Mouse (Mus musculus): Measurements from ENCODE around the gene Cdc6. TPM values are rescaled to one million over a fixed set of nuclear protein-coding genes. Genes with fewer than 3 reads are reported as not detected.

Gene Cdc6
- polyA plus RNA-seq, 1 experiment from 2014 or later, result 4.2 TPM

DNA sequence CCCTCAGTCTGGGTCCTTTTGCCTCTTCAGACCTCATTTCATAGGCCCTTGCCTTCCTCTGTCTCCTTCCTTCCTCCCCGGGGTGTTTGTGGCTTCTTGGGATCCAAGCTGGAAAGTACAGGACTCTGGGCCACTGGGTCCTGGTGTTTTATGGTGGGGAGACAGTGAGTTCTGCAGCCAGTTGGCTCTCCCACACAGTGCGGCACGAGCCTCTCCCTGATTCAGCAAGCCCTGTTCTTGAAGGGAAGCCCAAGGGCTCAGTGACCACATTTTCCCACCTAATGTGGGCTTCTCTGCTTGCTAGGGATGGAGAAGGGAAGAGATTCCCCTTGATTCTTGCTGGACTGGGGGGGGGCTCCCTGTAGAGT is 34.9 kb downstream of the Cdc6 start:
- H3K27me3 ChIP-seq (replicated peaks), result peaks cover 2% of the 10 kb centered on the region; the same call in 1 of the 2 replicates
- H3K4me2 ChIP-seq, result peak overlapping the region; percentile 81
- peak overlapping the region; percentile 89 for H3K27ac ChIP-seq
- H3K36me3 ChIP-seq (replicated peaks), result no peaks in the 10 kb centered on the region
- no peak for ATAC-seq (replicated peaks)
- no peaks in the 10 kb centered on the region for H3K9me3 ChIP-seq
- H3K9ac ChIP-seq, result peak overlapping the region; percentile 62
- WGBS, result 52% methylated on average over 3 of the region's 3 CpGs
- peaks cover 70% of the 10 kb centered on the region for H3K4me1 ChIP-seq
- H3K4me3 ChIP-seq, result peak overlapping the region; percentile 51

DNA sequence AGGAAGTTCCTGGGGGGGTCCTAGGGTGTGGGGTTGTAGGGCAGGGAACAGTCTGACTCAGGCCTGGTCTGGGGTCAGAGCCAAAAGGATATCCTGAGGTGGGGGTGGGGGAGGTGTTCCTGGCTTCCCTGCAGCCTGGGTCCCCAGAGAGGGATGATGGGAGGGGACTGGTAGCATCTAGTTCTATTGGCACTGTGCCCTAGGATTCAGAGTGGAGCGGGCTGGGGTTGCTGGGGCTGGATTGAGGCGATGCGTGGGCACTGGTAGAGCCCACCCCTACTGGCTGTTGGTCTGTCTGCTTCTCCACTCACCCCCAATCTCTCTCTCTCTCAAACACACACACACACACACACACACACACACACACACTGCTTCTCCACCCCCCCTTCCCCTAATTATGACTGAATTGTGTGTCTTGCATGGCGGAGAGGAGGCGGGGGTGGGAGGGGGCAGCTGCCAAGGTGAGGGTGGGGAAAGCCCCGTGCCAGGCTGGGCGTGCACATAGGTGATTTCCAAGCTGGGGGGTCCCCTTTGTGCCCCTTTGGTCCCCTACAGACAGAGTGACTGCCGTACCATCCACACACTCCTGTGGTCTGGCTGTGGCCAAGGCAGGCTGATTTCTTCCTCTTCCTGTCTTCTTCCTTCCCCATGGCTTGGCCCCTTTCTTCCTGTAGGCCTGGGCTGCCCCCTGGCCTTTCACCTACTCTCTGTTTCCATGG is 35.5 kb downstream of the Cdc6 start:
- Histone ChIP-seq H3K9me3 (no peaks in the 10 kb centered on the region), H3K4me3 (no peak overlapping the region), H3K27me3 (replicated peaks) (peaks cover 2% of the 10 kb centered on the region; the same call in 1 of the 2 replicates), H3K9ac (peak overlapping the region; percentile 62; the same call in 1 of the 2 replicates), H3K36me3 (replicated peaks) (no peaks in the 10 kb centered on the region), H3K27ac (peak overlapping the region; percentile 89), H3K4me1 (peaks cover 64% of the 10 kb centered on the region), H3K4me2 (peak overlapping the region; percentile 81)
- WGBS, result 67% methylated on average over 8 of the region's 8 CpGs
- ATAC-seq (replicated peaks), result no peak

DNA sequence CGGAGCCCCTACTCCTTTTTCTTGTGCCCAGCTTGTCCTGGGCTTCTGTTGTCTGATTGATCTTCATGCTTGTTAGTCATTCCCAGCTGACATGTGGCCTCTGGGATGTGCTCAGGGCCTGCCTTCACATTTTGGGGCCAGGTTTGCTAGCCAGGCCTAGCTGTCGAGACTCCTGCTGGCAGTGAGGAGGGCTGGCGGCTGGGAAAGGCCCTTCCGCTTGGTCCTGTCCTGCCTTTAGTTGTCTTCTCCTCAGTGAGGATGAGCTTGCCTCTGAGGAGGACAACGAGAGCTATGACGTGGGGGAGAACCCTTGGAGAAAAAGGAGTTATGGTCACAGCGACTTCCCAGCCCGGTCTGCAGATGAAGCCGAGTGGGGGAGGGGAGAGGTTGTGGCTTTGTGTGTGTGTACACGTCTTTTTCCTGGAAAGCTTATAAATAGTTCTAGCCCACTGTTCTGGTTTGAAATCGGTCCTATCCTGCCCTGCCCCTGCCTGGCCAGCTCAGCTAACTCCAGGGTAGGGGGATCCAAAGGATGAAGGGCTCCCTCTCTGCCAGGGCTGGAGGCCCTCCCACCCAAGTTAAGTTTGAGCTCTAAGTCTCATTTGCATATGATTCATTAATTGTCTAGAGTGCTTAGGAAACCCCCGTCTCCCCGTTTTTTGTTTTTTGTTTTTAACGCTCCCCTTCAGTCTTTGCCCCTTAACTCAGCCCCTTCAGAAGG is 36.3 kb downstream of the Cdc6 start:
- Histone ChIP-seq H3K36me3 (replicated peaks) (no peaks in the 10 kb centered on the region), H3K9ac (no peak overlapping the region), H3K4me2 (no peak overlapping the region; the same call in 1 of the 2 replicates), H3K4me1 (peaks cover 57% of the 10 kb centered on the region), H3K4me3 (no peak overlapping the region), H3K27ac (peak overlapping the region; percentile 26; the same call in 1 of the 2 replicates), H3K27me3 (replicated peaks) (peaks cover 2% of the 10 kb centered on the region; the same call in 1 of the 2 replicates), H3K9me3 (no peaks in the 10 kb centered on the region)
- no peak for ATAC-seq (replicated peaks)
- 28% methylated on average over 14 of the region's 14 CpGs for WGBS

DNA sequence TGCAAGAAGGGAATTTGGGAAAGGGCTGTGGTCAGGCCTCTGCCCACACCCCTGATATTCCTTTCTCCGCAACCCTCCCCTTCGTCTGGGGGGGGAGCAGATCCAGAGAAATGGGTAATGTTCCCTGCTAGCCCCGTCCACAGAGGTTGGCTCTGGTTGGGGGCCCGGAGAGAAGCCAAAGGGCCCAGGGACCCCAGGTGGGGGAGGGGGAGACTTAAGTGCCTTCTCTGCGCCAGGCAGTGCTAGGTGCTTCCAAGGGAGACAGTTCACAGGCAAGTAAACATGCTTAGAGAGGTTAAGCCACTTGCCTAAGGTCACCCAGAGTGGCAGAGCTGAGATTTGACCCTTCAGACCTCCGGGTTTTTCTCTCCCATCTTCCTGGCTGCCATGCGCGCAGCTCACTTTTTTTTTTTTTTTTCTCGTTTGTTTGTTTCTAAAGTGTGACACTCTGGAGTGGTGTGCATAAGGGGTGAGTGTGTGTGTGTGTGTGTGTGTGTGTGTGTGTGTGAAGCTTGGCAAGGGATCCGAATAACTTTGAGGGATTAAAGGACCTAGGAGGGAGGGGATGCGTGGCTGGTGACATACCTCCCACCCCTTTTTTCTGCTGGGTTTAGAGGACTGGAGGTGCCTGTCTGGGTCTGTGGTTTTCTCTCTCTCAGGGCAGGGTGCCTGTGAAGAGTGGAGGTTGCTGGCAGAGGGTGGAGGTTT is 37.5 kb downstream of the Cdc6 start:
- Histone ChIP-seq H3K9me3 (no peaks in the 10 kb centered on the region), H3K27me3 (replicated peaks) (no peaks in the 10 kb centered on the region), H3K27ac (no peak overlapping the region), H3K9ac (no peak overlapping the region), H3K4me1 (peaks cover 48% of the 10 kb centered on the region), H3K4me2 (no peak overlapping the region), H3K36me3 (replicated peaks) (no peaks in the 10 kb centered on the region), H3K4me3 (no peak overlapping the region)
- 28% methylated on average over 11 of the region's 11 CpGs for WGBS
- ATAC-seq (replicated peaks), result no peak

DNA sequence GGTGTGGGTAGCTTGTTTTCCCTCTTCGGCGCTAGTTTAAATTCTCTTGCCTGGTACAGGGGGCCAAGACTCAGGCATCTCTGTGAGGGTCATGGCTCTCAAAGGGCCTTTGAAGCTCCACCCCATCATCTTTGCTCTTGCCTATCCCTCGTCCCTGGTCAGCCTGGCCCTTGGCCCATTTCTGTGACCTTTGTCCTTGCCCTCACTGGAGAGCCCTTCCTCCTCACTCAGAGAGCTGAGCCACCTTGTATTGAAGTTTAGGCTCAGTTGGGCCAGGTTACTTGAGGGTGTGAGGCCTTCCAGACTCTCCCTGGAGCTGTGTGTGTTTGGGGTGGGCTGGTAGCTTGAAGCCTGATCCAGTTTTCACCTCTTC is 38.0 kb downstream of the Cdc6 start:
- Histone ChIP-seq H3K4me2 (no peak overlapping the region), H3K9ac (no peak overlapping the region), H3K36me3 (replicated peaks) (no peaks in the 10 kb centered on the region), H3K27me3 (replicated peaks) (no peaks in the 10 kb centered on the region), H3K27ac (no peak overlapping the region), H3K4me1 (peaks cover 46% of the 10 kb centered on the region), H3K4me3 (no peak overlapping the region), H3K9me3 (no peaks in the 10 kb centered on the region)
- WGBS, result 58% methylated on average over 3 of the region's 3 CpGs
- ATAC-seq (replicated peaks), result no peak

DNA sequence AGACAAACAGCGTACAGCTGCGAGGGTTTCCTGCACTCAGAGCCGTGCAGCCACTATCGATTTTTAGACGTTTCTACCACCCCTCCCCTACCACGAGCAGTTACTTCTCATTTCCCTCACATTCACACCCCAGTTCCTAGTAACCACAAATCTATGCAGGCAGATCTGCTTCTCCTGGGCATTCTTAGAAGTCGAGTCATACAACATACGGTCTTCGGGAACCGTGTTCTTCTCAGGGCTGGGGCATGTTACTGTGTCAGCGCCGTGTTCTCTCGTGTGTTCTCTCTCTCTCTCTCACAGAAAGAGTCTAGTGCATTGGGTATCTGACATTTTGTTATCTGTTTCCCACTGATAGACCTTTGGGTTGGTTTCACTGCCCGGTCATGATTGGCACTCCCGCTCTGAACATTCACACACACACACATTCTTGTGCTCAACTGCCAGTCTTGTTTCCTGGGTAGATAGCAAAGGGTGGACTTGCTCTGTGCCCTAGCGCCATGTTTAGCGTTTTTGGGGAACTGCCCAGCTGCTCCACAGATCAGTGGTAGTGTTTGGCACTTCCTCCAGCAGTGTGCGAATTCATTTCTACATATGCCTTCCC is 40.5 kb downstream of the Cdc6 start:
- H3K36me3 ChIP-seq (replicated peaks), result no peaks in the 10 kb centered on the region
- no peaks in the 10 kb centered on the region for H3K9me3 ChIP-seq
- 92% methylated on average over 18 of the region's 18 CpGs for WGBS
- no peak for ATAC-seq (replicated peaks)
- no peak overlapping the region for H3K4me3 ChIP-seq
- no peaks in the 10 kb centered on the region for H3K27me3 ChIP-seq (replicated peaks)
- peaks cover 35% of the 10 kb centered on the region for H3K4me1 ChIP-seq
- H3K4me2 ChIP-seq, result no peak overlapping the region
- H3K9ac ChIP-seq, result no peak overlapping the region
- H3K27ac ChIP-seq, result no peak overlapping the region

DNA sequence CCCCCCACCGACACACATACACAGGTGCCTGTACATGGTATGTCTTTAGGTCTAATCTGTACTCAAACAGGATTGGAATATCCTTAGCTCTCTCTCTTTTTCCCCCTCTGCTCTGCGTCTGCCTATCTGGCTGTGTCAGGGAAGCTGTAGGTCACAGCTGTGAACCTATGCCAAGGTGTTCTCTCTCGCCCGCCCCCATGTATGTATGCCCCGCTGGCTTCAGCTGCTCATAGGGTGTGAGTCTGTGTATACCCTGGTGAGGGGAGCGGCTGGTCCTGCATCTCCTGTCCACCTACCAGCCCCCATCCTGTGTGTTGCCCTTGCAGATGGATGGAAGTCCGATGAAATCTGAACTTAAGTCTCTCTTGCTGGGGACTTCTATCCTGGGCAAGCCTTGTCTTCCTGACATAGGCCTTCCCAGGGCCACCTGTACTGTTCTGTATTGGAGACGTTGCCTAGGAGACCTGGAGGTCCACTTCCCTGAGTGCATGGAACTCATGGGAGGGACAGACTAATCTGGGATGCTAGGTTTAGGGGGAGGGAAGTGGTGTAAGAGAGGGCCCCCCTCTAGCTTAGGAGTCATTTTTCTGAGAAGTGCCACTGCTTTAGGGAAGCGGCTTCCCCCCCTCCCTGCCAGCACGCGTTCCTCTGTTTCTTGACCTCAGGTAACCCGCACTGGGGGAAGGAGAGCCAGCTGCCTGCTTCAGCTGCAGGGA is 41.8 kb downstream of the Cdc6 start:
- ATAC-seq (replicated peaks), result no peak
- Histone ChIP-seq H3K27ac (no peak overlapping the region), H3K4me3 (no peak overlapping the region), H3K36me3 (replicated peaks) (no peaks in the 10 kb centered on the region), H3K27me3 (replicated peaks) (no peaks in the 10 kb centered on the region), H3K4me1 (peaks cover 34% of the 10 kb centered on the region), H3K9ac (no peak overlapping the region), H3K9me3 (no peaks in the 10 kb centered on the region), H3K4me2 (no peak overlapping the region)
- WGBS, result 70% methylated on average over 10 of the region's 12 CpGs

DNA sequence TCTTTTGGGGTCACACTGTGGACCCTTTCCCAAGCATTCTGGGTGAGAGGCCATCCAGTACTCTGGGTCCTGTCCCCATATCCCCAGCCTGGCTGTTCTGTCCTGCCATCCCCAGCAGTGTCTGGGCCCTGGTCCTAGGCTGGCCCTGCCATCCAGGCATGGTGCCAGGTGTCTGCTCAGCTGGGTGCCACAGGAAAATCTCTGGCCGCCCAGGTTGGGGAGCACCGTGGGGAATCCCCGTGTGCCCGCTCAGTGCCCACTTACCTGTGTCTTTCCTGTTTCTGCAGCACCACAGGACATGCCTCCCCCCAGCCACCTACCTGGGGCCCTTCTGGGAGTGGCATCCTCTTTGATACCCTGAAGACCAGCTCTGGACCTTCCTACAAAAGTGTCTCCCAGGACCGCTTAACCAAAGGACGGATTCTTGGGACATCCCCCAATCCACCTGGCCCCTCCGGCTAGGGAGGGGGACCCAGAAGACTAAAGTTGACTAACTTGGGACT is 42.4 kb downstream of the Cdc6 start:
- H3K9me3 ChIP-seq, result no peaks in the 10 kb centered on the region
- H3K36me3 ChIP-seq (replicated peaks), result no peaks in the 10 kb centered on the region
- H3K9ac ChIP-seq, result no peak overlapping the region
- no peaks in the 10 kb centered on the region for H3K27me3 ChIP-seq (replicated peaks)
- no peak overlapping the region for H3K4me3 ChIP-seq
- 81% methylated on average over 7 of the region's 7 CpGs for WGBS
- ATAC-seq (replicated peaks), result no peak
- H3K4me1 ChIP-seq, result peaks cover 37% of the 10 kb centered on the region
- H3K4me2 ChIP-seq, result no peak overlapping the region
- no peak overlapping the region for H3K27ac ChIP-seq

DNA sequence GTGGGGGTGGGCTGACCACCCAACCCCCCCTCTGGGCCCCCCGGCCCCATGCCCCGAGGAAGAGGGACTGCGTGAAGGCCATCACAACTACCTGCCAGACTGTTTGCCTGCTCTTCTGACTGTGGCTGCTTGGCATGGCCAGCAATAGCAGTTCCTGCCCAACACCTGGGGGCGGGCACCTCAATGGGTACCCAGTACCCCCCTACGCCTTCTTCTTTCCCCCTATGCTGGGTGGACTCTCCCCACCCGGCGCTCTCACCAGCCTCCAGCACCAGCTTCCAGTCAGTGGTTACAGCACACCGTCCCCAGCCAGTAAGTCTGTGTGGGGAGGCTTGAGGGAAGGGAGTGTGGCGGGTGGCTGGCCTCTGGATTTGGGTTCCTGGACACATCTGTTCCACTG is 42.9 kb downstream of the Cdc6 start:
- H3K4me1 ChIP-seq, result peaks cover 36% of the 10 kb centered on the region

DNA sequence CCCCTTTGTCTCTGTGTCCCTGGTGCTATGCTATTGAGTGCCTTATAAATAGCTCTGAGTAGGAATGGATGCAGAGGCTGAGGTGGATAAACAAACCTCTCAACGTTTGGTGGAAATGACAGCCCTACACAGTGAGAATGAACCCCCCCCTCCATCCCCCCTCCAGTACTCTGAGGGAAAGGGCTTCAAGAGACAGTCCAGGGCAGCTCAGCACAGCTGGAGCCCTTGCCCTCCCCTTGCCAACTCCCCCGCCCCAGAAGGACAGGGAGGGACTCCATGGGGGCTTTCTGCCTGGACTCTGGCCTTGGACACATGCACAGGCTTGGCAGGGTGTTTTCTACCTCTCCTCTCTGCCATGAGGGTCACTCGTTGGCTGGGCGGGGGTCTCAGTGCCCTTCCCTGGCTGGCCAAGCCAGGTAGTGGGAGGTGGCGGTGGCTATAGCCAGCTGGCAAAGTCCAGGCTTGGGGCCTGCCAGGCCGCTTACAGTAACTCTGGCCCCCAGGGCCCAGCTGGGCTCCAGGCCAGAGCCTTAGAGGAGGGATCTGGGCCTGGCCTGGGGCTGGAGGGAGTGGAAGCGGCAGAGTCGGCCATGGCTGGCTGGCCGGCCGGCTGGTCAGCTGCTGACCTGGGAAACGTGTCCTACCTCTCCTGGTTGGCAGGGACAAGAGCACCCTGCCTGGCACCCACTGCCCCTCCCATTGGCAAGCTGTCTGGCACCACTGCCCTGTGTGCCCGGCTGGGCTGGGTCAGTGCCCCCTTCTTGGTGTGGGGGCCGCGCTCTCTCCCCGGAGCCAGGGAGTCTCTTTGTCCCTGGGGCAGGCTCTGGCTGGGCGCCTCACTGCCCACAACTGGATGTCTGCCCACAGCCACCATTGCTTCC is 43.7 kb downstream of the Cdc6 start:
- H3K4me2 ChIP-seq, result peak overlapping the region; percentile 10; the same call in 1 of the 2 replicates
- peaks cover 41% of the 10 kb centered on the region for H3K4me1 ChIP-seq
- no peak overlapping the region for H3K9ac ChIP-seq
- WGBS, result 51% methylated on average over 16 of the region's 16 CpGs
- H3K27me3 ChIP-seq (replicated peaks), result no peaks in the 10 kb centered on the region
- peak; percentile 49 for ATAC-seq (replicated peaks)
- H3K4me3 ChIP-seq, result no peak overlapping the region
- no peaks in the 10 kb centered on the region for H3K9me3 ChIP-seq
- H3K27ac ChIP-seq, result peak overlapping the region; percentile 63
- no peaks in the 10 kb centered on the region for H3K36me3 ChIP-seq (replicated peaks)

More for the DNA sequence above, 42.9 kb downstream of the Cdc6 start:
- Histone ChIP-seq H3K9me3 (no peaks in the 10 kb centered on the region), H3K36me3 (replicated peaks) (no peaks in the 10 kb centered on the region), H3K4me3 (no peak overlapping the region), H3K27ac (no peak overlapping the region), H3K9ac (no peak overlapping the region), H3K27me3 (replicated peaks) (no peaks in the 10 kb centered on the region), H3K4me2 (no peak overlapping the region)
- WGBS, result 85% methylated on average over 9 of the region's 9 CpGs
- ATAC-seq (replicated peaks), result no peak

DNA sequence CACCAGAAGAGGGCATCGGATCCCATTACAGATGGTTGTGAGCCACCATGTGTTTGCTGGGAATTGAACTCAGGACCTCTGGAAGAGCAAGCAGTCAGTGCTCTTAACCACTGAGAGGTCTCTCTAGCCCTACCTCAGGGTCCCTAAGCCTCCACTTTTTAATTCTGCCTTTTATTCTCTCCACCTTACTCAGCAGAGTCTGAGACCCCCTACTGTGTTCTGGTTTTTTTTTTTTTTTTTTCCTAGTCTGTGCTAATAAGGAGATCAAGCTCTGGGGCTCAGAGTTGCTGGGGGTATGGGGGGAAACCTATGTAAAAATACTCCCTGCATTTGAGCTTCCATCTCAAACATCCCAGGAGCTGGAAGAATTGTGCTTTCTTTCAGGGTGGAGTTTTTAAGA is 44.5 kb downstream of the Cdc6 start:
- Histone ChIP-seq H3K4me3 (no peak overlapping the region), H3K36me3 (replicated peaks) (no peaks in the 10 kb centered on the region), H3K9me3 (no peaks in the 10 kb centered on the region), H3K27me3 (replicated peaks) (no peaks in the 10 kb centered on the region), H3K9ac (no peak overlapping the region), H3K27ac (no peak overlapping the region), H3K4me2 (no peak overlapping the region), H3K4me1 (peaks cover 41% of the 10 kb centered on the region)
- 83% methylated on average over 1 of the region's 1 CpGs for WGBS
- no peak for ATAC-seq (replicated peaks)

Data from midbrain, embryonic 15.5 days (tissue).